Mouse (Mus musculus) CD4-positive, CD25-positive, alpha-beta regulatory T cell, adult 4 months (primary cell): ENCODE data around the gene Nfil3. TPM values are rescaled to one million over a fixed set of nuclear protein-coding genes. Genes with fewer than 3 reads are reported as not detected.

Experiments
- ATAC-seq: one replicate; pipeline ENCODE4 v1.8.0; 2017
- polyA plus RNA-seq, 2 experiments: library from polyadenylated mRNA; unstranded; fragments of 100-300 nt; shearing (Covaris generic); gene quantifications; one replicate each; pipeline ENCODE4 v1.2.1; 2017

Nfil3 gene
- polyA plus RNA-seq, 2 experiments from 2014 or later, result 1.7 to 3.7 TPM

DNA sequence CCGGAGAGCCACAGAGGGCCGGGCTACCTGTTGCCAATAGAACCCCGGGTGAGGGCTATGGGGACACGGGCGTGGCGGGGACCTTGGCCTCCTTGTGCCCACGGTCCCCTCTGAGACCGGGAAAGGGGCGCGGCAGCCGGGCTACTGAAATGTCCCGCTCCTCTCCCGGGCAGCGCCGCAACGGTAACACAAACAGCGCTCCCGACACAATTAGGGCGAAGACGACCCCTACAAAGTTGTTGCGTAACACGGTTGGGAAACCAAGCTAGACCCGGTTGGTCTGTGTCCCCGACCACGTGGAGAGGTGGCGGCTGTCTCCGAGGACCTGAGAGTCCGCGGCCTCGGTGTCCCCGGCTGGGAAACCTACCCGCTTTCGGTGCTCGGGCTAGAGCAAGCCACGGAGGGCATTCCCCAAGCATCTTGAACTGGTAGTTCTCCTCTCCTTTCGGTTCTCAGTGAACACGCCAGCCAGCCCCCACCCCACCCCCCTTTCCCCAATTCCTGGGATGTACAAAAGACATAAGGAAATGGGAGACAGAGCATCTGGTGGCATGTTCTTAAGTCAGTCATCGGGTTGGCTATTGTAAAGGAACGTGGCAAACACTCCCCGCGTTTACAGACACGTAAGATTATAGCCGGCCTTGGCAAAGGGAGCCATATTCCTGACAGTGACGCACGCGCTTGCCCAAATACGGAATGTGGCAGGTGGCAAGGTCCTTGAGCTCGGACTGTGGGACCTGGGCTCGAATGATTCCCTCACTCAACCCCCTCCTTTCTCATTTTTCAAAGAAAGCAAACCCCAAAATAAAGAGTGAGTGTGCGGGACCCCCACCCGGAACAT lies 788 bp upstream of the Nfil3 start:
- ATAC-seq, result no peak

GRCm38 (mm10) chr13:52980211-52980950 lies 492 bp downstream of the Nfil3 start:
- ATAC-seq, result peak; percentile 55

GRCm38 (mm10) chr13:52979331-52980051 lies 1.4 kb downstream of the Nfil3 start:
- ATAC-seq, result no peak

DNA sequence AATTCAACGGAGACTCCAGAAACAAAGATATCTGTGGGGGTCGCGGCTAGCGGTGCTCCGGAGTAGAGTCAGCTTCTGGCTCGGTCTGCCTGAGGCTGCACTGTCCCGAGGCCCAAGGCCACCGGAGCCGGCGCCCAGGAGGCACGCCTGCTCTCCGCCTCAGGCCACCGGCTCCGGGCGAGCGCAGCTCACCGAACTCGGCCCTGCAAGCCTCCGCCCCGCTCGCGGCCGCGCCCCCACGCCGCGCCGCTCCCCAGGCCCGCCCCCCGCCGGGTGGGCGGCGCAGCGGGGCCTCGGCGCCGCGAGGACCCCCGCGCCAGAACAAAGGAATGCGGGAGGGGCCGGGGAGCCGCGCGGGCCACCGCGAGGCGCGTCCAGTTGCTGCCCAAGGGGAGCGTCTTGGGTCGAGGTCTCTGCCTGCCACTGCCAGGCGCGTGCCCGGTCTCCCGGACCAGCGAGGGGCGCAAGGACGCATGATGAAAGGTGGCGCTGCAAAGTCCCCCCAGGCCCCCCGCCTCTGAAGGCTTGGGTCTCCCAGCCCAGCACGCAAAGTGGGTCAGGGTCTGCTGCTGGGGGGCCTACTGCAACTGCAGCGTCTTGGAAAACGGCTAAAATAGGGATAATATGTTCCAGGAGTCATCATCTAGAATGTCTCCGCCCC lies 2.4 kb downstream of the Nfil3 start:
- no peak for ATAC-seq

- no peak for ATAC-seq
Observed at GRCm38 (mm10) chr13:52977757-52978156, 3.1 kb downstream of the Nfil3 start.

GRCm38 (mm10) chr13:52977221-52977609 lies 3.7 kb downstream of the Nfil3 start:
- ATAC-seq, result no peak

- peak; percentile 27 for ATAC-seq
Observed at GRCm38 (mm10) chr13:52976510-52977220, 4.2 kb downstream of the Nfil3 start.

GRCm38 (mm10) chr13:52976130-52976509 lies 4.8 kb downstream of the Nfil3 start:
- ATAC-seq, result no peak

- ATAC-seq, result no peak
Observed at GRCm38 (mm10) chr13:52974676-52975075, 6.2 kb downstream of the Nfil3 start.

DNA sequence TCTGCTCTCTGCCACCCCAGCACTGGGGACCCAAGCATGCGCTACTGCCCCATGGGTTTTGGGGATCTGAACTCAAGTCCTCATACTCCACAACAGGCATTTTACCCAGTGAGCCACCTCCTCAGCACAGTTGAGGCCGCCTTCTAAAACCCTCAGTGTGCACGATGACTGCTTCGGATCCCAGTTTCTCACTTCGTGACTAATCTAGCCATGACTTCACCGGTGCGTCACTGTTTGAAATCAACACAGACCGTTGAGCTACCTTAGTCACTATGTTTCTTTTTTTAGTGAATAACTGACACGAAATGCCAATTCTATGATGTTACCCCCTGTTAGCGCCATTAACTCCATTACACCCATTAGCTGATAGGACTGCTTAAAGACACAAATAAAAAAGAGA lies 7.4 kb downstream of the Nfil3 start:
- ATAC-seq, result no peak

DNA sequence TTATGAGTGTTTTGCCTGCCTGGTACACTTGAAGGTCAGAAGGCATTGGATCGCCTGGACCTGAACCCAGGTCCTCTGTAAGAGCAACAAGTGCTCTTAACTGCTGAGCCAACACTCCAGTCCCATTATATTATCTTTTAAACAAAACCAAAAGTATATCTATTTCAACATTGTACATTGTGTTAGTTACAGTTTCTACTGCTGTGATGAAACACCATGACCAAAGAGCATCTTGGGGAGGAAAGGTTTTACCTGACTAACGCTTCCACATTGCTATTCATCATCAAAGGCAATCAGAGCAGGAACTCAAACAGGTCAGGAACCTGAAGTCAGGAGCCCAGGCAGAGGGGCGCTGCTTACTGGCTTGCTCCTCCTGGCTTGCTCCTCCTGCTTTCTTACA lies 8.2 kb downstream of the Nfil3 start:
- ATAC-seq, result no peak

DNA sequence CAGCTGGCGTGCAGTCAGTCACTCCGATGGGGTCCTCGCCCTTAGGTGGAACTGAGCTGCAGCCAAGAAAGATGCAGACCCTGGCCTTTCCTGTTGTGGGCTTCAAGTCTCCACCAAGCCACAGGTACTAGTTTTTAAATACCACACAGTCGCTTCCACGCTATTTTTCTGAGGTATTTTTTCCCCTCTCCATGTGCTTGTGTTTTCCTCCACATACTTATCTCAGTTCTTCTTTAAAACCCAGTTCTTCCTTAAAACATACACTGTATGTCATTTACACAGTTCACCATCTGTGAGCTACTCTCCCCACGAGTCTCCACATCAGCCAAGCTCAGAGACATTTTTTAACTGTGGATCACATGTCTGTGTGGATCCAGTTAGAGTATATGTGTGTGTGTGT lies 10.0 kb downstream of the Nfil3 start:
- ATAC-seq, result no peak

DNA sequence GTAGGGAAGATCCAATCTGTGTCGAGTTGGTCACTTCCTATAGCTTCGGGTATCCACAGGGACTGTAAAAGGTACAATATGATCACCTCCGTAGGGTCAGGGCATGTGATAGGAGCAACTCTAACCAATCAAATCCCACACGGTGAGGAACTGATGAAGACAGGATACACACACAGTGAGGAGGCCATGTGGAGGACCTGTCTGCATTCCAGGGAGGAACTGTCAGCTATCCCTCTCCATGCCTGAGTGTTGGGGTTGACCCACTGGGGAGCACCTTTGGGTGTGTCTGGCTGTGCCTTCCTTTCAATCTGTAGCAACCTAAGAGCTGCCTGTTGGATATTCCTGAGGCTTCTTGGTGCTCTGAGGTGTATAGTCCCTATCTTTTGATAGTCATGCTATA lies 18.0 kb downstream of the Nfil3 start:
- ATAC-seq, result no peak

DNA sequence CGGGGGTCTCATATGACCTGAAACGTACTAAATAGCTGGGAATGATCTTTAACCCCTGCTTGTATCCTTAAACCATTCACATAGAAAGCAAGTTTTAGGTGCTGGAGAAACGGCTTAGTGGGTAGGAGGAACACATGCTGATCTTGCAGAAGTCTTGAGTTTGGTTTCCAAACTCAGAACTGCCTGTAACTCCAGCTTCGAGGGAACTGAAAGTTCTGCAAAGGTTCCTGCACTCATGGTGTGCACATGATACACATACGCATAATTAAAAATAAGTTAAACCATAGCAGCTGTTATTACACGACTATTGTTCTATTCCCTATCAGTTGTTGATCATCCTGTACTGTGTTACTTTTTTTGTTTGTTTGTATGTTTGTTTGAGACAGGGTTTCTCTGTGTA lies 18.5 kb downstream of the Nfil3 start:
- ATAC-seq, result no peak

DNA sequence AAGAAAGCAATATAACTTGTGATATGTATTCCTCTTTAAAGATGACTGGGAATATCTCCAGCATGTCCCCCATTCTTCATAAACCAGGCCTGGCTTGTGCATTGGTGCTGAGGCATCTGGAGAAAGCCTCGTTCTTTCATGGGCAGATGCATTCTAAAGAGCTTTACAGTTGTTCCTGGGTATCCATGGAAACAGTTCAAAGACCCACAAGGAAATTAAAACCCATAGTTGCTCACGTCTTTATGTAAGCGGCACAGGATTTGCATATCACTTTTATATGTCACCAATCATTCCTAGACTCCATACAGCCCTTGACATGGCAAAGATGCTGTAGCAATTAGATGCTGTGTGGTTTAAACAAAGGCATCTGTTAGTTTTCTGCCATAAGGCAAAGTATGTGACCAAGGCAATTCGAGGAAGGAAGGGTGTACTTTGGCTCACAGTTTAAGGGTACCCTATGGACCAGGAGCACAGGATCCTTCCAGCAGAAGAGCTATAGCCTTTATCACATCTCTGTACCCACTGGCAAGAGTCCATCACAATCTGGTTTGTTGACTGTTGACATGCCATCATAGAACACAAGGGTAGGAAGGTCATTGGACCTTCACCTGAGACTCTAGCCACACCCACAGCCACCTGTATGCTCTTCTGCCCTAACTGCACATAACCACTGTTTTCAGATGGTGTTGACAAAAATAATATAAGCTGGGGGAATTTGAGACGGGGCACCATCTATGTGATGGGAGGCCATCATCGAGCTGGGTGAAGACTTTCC lies 26.9 kb downstream of the Nfil3 start:
- ATAC-seq, result no peak

DNA sequence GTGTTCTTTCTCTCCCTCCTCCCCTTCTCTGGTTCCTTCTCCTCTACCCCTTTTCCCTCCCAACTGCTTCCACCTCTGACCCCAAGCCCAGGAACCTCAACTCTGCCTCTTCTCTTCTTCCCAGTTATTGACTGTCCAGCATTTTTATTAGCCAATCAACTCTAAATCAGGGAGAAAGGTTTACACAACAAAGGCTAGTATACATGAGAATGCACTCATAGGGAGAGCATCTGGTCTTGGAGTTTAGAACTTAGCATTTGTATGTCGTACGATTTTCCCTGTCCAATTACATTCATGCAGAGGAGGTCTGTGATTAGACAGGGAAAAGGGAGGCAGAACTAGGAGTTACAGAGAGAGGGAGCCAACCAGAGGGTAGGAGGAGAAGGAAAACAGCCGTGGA lies 31.7 kb downstream of the Nfil3 start:
- ATAC-seq, result no peak

DNA sequence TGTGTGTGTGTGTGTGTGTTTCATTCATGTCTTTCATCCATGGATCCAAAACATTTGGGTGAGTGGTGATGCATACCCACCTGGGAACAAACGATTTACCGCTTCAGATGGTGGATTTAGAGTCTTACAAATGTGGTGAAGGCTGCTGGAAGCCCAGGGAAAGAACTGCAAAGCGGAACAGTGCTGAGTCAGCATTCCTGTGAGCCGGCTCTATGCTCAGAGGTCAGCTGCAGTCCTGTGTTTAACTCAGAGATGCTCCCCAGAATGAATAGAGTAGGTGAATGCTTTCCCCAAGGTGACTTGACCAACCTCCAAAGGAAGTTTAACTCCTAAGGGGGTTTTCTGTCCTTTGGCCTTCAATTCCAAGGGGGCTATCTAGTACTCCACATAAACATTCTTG lies 33.3 kb downstream of the Nfil3 start:
- no peak for ATAC-seq

DNA sequence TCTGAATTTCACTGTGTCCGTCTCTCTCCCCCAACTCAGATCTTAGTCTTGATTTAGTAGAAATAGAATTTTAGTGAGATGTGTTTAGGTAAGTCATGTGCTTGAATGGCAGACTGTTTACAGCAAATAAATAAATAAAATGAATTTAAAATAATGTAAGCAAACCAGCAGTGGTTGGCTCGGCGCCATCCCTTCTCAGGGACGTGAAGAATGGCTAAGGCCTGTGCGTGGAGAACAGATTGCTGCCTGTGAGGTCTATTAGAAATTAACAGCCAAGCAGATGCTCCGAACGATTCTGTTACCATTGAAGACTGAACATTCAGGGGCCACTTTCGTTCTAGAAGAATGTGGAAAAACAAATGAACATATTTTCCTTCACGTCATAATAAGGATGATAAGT lies 35.1 kb downstream of the Nfil3 start:
- no peak for ATAC-seq

DNA sequence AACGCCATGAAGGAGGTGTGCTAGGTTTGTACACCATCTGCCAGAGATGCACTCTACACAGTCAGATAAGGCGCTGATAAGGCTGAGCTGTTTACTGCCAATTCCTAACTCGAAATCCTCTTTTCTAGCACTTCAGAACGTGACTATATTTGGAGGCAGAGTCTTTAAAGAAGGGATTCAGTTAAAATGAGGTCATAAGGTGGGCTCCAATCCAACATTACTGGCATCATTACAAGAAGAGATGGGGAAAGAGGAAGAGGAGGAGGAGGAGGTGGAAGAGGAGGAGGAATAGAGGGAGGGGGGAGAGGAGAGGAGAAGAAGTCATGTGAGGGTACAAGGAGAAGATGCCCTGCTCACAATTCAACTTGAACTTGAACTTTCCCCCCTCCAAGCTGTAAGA lies 36.8 kb downstream of the Nfil3 start:
- no peak for ATAC-seq

DNA sequence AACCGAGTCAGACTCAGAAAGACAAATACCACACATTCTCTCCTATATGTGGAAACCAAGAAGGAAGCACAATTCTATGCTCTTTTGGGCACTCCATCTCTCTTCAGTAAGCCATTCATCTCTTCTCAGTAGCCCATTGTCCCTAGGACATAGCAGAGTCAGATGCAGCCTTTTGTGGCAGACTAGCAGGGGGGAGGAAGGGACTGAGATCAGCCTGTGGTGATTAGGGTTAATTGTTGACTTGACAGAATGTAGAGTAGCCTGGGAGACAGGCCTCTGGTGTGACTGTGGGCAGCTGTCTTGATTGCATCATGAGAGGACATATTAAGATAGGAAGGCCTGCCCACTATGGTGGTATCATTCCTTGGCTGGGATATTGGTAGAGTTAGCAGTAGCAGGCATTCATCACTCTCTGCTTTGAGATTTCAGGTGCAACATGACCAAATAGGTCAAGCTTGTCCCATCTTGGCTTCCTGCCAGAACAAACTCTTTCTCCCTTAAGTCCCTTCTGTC lies 37.9 kb downstream of the Nfil3 start:
- ATAC-seq, result no peak

DNA sequence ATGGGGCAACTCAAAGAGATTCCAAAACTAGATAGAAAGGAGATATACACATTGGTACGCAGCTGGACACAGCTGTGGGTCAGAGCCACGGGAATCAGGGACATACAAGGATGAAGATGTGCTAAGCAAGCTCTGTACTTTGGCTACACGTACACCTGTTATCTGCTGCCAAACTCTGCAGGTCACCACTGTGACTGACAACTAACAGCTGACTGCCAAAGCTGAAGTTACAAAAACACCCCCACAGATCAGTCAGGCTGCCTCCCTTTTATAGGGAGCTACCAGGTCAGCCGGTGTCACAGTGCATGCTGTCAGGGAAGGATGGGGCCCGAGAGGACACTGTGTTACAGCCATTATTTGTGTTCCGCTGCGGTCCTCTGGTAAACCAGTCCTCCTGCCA lies 39.9 kb downstream of the Nfil3 start:
- no peak for ATAC-seq
